Comparison of ENCODE assay signal across 8 mouse cellular contexts in genomic region chr3:95739353-95740104, GRCm38 (mm10). TPM values are rescaled to one million over a fixed set of nuclear protein-coding genes. Genes with fewer than 3 reads are reported as not detected.
DNase-seq lines count a peak whose midpoint lies in the region; ATAC-seq and TF ChIP-seq lines count a peak whose summit lies in the region.

Ecm1 (minus strand) TSS chr3:95739569.

- 25% methylated on average over 7 of the region's 7 CpGs for WGBS in heart, embryonic 14.5 days
- 53% methylated on average over 7 of the region's 7 CpGs for WGBS in kidney, embryonic 16.5 days
- WGBS in liver, postnatal 0 days (ENCODE audit: insufficient replicate concordance): 55% methylated on average over 7 of the region's 7 CpGs

- peak within 1 kb of the TSS; percentile 44 for H3K4me2 ChIP-seq in heart, embryonic 14.5 days (ENCODE audit: low read length)
- peak within 1 kb of the TSS; percentile 39 for H3K4me2 ChIP-seq in kidney, embryonic 16.5 days (replicated peaks; ENCODE audit: low read depth, low read length)
- 0 out of 2 replicates have a peak within 1 kb of the TSS, but pooled peaks have one; percentile 26 for H3K4me2 ChIP-seq in liver, postnatal 0 days (ENCODE audit: low read depth, low read length)

- H3K9me3 ChIP-seq in heart, embryonic 14.5 days (ENCODE audit: control insufficient read depth, low read length): no peaks in the 10 kb centered on the region
- no peaks in the 10 kb centered on the region for H3K9me3 ChIP-seq in kidney, embryonic 16.5 days (ENCODE audit: low read length)
- no peaks in the 10 kb centered on the region for H3K9me3 ChIP-seq in liver, postnatal 0 days (ENCODE audit: low read length)

- H3K4me1 ChIP-seq in heart, embryonic 14.5 days (ENCODE audit: control insufficient read depth in 2 of 2, insufficient read depth in 2 of 2, low read length in 2 of 2): peaks cover 35 to 46% of the 10 kb centered on the region in 2 experiments
- H3K4me1 ChIP-seq in kidney, embryonic 16.5 days (ENCODE audit: insufficient read depth, low read length): peaks cover 36% of the 10 kb centered on the region
- peaks cover 7% of the 10 kb centered on the region; the same call in 1 of the 2 replicates for H3K4me1 ChIP-seq in liver, postnatal 0 days (ENCODE audit: insufficient read depth)

- DNase-seq in right cerebral cortex, adult 2 months (ENCODE audit: low spot score in 2 of 2): peak; percentile 61 to 69
- no peak for DNase-seq in right cerebral cortex, postnatal 4 days
- DNase-seq in liver, postnatal 0 days: no peak
- peak; percentile 46 for DNase-seq in ovary, postnatal 36 days (ENCODE audit: low spot score)
- DNase-seq in retina, embryonic 14.5 days (ENCODE audit: low spot score): no peak

- no peak for TF ChIP-seq EP300 in liver, postnatal 0 days (IDR thresholded peaks at IDR 0.05; ENCODE audit: low read depth)

- peak; percentile 60 for ATAC-seq in common myeloid progenitor, adult 5-6 weeks (replicated peaks; ENCODE audit: low read depth, poor library complexity, severe bottlenecking)
- ATAC-seq in heart, embryonic 14.5 days (ENCODE audit: insufficient number of reproducible peaks, insufficient read depth, low FRiP score, low read depth): peak; percentile 55; the same call in 1 of the 2 replicates
- ATAC-seq in kidney, embryonic 16.5 days (ENCODE audit: low FRiP score, low TSS enrichment): 0 out of 2 replicates have a peak, but pooled peaks have one; percentile 10
- peak; percentile 24; the same call in 1 of the 2 replicates for ATAC-seq in liver, postnatal 0 days

- no peak for TF ChIP-seq CTCF in liver, postnatal 0 days (IDR thresholded peaks at IDR 0.05; ENCODE audit: low read depth)

- H3K36me3 ChIP-seq in heart, embryonic 14.5 days (ENCODE audit: control insufficient read depth, insufficient read depth, low read length): peaks cover 58% of the 10 kb centered on the region
- peaks cover 25% of the 10 kb centered on the region for H3K36me3 ChIP-seq in kidney, embryonic 16.5 days (ENCODE audit: insufficient read depth, low read length)
- peaks cover 32% of the 10 kb centered on the region for H3K36me3 ChIP-seq in liver, postnatal 0 days (replicated peaks; ENCODE audit: insufficient read depth, low read length)

- peak within 1 kb of the TSS; percentile 3 to 15 for H3K4me3 ChIP-seq in heart, embryonic 14.5 days (ENCODE audit: control insufficient read depth in 1 of 2, insufficient read depth in 1 of 2, low read depth in 1 of 2, low read length in 2 of 2)
- peak within 1 kb of the TSS; percentile 20 for H3K4me3 ChIP-seq in kidney, embryonic 16.5 days (ENCODE audit: low read length)
- H3K4me3 ChIP-seq in liver, postnatal 0 days (ENCODE audit: low read depth, low read length): no peak within 1 kb of the TSS

- H3K27ac ChIP-seq in heart, embryonic 14.5 days (replicated peaks in 1 of 2; ENCODE audit: control insufficient read depth in 1 of 2, insufficient read depth in 1 of 2, low read depth in 2 of 2, low read length in 2 of 2): peak within 1 kb of the TSS; percentile 87 to 91
- H3K27ac ChIP-seq in kidney, embryonic 16.5 days (ENCODE audit: low read length): peak within 1 kb of the TSS; percentile 85
- H3K27ac ChIP-seq in liver, postnatal 0 days (ENCODE audit: low read depth): peak within 1 kb of the TSS; percentile 53

- H3K9ac ChIP-seq in heart, embryonic 14.5 days (ENCODE audit: low read length): peak within 1 kb of the TSS; percentile 62
- H3K9ac ChIP-seq in kidney, embryonic 16.5 days (replicated peaks; ENCODE audit: low read length): peak within 1 kb of the TSS; percentile 46
- no peak within 1 kb of the TSS for H3K9ac ChIP-seq in liver, postnatal 0 days (replicated peaks)

- no peaks in the 10 kb centered on the region for H3K27me3 ChIP-seq in heart, embryonic 14.5 days (ENCODE audit: control insufficient read depth, insufficient read depth, low read length)
- H3K27me3 ChIP-seq in kidney, embryonic 16.5 days (ENCODE audit: insufficient read depth, low read length): no peaks in the 10 kb centered on the region
- H3K27me3 ChIP-seq in liver, postnatal 0 days (ENCODE audit: insufficient read depth, low read length): no peaks in the 10 kb centered on the region

RNA-seq across cellular contexts. Expression of gene Ecm1, which starts in this region (rescaled TPM):
- total RNA-seq in common myeloid progenitor, adult 5-6 weeks (2017): not detected in 2 replicates
- polyA plus RNA-seq in heart, embryonic 14.5 days (2014; fragmentation: Nextera tagmentation; extraction: Ambion mirVana): 62.7 and 66.1 TPM in 2 replicates
- polyA plus RNA-seq in kidney, embryonic 16.5 days (2015; fragmentation: Nextera tagmentation; extraction: Ambion mirVana): 174 and 208 TPM in 2 replicates
- polyA plus RNA-seq in liver, postnatal 0 days (2015; fragmentation: Nextera tagmentation; extraction: Ambion mirVana): 81.2 and 90.1 TPM in 2 replicates

Comparison
In these comparisons a context has a peak if more than half of its experiments do, and no peak if none do; other contexts are left out.
1. DNase-seq: peak in right cerebral cortex, adult 2 months (2 of 2) and ovary, postnatal 36 days (single experiment); none in right cerebral cortex, postnatal 4 days (single experiment), liver, postnatal 0 days (single experiment) and retina, embryonic 14.5 days (single experiment).
2. Peak in ATAC-seq in common myeloid progenitor, adult 5-6 weeks; RNA of the gene not detected or under 1 TPM.
3. ATAC-seq: peak in every context shown above with its lines; median percentile 60 in common myeloid progenitor, adult 5-6 weeks; 55 in heart, embryonic 14.5 days; 24 in liver, postnatal 0 days; 10 in kidney, embryonic 16.5 days.
4. Peak in every context shown above with its lines, with median percentiles within 50 percentile points of each other: H3K27ac ChIP-seq and H3K4me2 ChIP-seq.